Mouse (Mus musculus): ENCODE measurements around the gene Fbrs. TPM values are rescaled to one million over a fixed set of nuclear protein-coding genes. Genes with fewer than 3 reads are reported as not detected.
"Not testable (repeated sequence)": the region's sequence is repeated elsewhere in the genome, so short reads cannot be mapped to it uniquely, and the experiment has no call there.

The Fbrs gene
- total and polyA plus RNA-seq, 2 experiments from 2014 or later = 10.6 to 31.9 TPM

GRCm38 (mm10) chr7:127489982-127490381 lies 11.0 kb downstream of the Fbrs start:
- Histone ChIP-seq H3K27me3 (ENCODE audit: insufficient read depth, low read length) (no peaks in the 10 kb centered on the region), H3K27ac (ENCODE audit: low read depth, low read length) (no peak overlapping the region), H3K4me2 (ENCODE audit: low read depth) (no peak overlapping the region), H3K9me3 (ENCODE audit: low read length) (no peaks in the 10 kb centered on the region), H3K9ac (no peak overlapping the region), H3K36me3 (ENCODE audit: insufficient read depth) (peaks cover 66% of the 10 kb centered on the region), H3K4me3 (ENCODE audit: low read depth, low read length) (no peak overlapping the region), H3K4me1 (ENCODE audit: insufficient read depth) (no peaks in the 10 kb centered on the region)
- ATAC-seq = no peak
- 96% methylated on average over 7 of the region's 7 CpGs for WGBS
- TF ChIP-seq CTCF (IDR thresholded peaks at IDR 0.05; ENCODE audit: low read depth) = no peak
- no peak for DNase-seq

GRCm38 (mm10) chr7:127491846-127492245 lies 12.8 kb downstream of the Fbrs start:
- Histone ChIP-seq H3K36me3 (ENCODE audit: insufficient read depth) (peaks cover 49% of the 10 kb centered on the region), H3K4me2 (ENCODE audit: low read depth) (no peak overlapping the region), H3K27ac (ENCODE audit: low read depth, low read length) (no peak overlapping the region), H3K9ac (no peak overlapping the region), H3K4me3 (ENCODE audit: low read depth, low read length) (no peak overlapping the region), H3K9me3 (ENCODE audit: low read length) (no peaks in the 10 kb centered on the region), H3K4me1 (ENCODE audit: insufficient read depth) (no peaks in the 10 kb centered on the region), H3K27me3 (ENCODE audit: insufficient read depth, low read length) (no peaks in the 10 kb centered on the region)
- no peak for TF ChIP-seq CTCF (IDR thresholded peaks at IDR 0.05; ENCODE audit: low read depth)
- ATAC-seq (no peak), DNase-seq (no peak)
- WGBS = 89% methylated on average over 3 of the region's 3 CpGs

GRCm38 (mm10) chr7:127494648-127495047 lies 15.6 kb downstream of the Fbrs start:
- Histone ChIP-seq H3K27ac (ENCODE audit: low read depth, low read length) (no peak overlapping the region), H3K36me3 (ENCODE audit: insufficient read depth) (peaks cover 24% of the 10 kb centered on the region), H3K27me3 (ENCODE audit: insufficient read depth, low read length) (no peaks in the 10 kb centered on the region), H3K9ac (no peak overlapping the region), H3K9me3 (ENCODE audit: low read length) (no peaks in the 10 kb centered on the region), H3K4me2 (ENCODE audit: low read depth) (no peak overlapping the region), H3K4me1 (ENCODE audit: insufficient read depth) (no peaks in the 10 kb centered on the region), H3K4me3 (ENCODE audit: low read depth, low read length) (no peak overlapping the region)
- ATAC-seq = no peak
- TF ChIP-seq CTCF (IDR thresholded peaks at IDR 0.05; ENCODE audit: low read depth) = no peak
- no peak for DNase-seq

GRCm38 (mm10) chr7:127497382-127497781 lies 18.4 kb downstream of the Fbrs start:
- WGBS = 86% methylated on average over 2 of the region's 2 CpGs
- no peak overlapping the region for H3K9ac ChIP-seq
- H3K36me3 ChIP-seq (ENCODE audit: insufficient read depth) = no peaks in the 10 kb centered on the region; the same call in 1 of the 2 replicates
- no peaks in the 10 kb centered on the region for H3K27me3 ChIP-seq (ENCODE audit: insufficient read depth, low read length)
- no peaks in the 10 kb centered on the region for H3K4me1 ChIP-seq (ENCODE audit: insufficient read depth)
- no peaks in the 10 kb centered on the region for H3K9me3 ChIP-seq (ENCODE audit: low read length)
- ATAC-seq (no peak), DNase-seq (no peak)
- no peak overlapping the region for H3K27ac ChIP-seq (ENCODE audit: low read depth, low read length)
- no peak overlapping the region for H3K4me3 ChIP-seq (ENCODE audit: low read depth, low read length)
- H3K4me2 ChIP-seq (ENCODE audit: low read depth) = no peak overlapping the region
- no peak for TF ChIP-seq CTCF (IDR thresholded peaks at IDR 0.05; ENCODE audit: low read depth)

GRCm38 (mm10) chr7:127498407-127498806 lies 19.4 kb downstream of the Fbrs start:
- 33% methylated on average over 3 of the region's 3 CpGs for WGBS
- peak; percentile 54 for DNase-seq
- ATAC-seq = no peak

GRCm38 (mm10) chr7:127508291-127508690 lies 29.3 kb downstream of the Fbrs start:
- Histone ChIP-seq H3K4me1 (ENCODE audit: insufficient read depth) (peaks cover 4% of the 10 kb centered on the region; the same call in 1 of the 2 replicates), H3K9me3 (ENCODE audit: low read length) (no peaks in the 10 kb centered on the region), H3K27me3 (ENCODE audit: insufficient read depth, low read length) (no peaks in the 10 kb centered on the region), H3K27ac (ENCODE audit: low read depth, low read length) (no peak overlapping the region), H3K4me2 (ENCODE audit: low read depth) (no peak overlapping the region), H3K9ac (no peak overlapping the region), H3K4me3 (ENCODE audit: low read depth, low read length) (no peak overlapping the region), H3K36me3 (ENCODE audit: insufficient read depth) (no peaks in the 10 kb centered on the region)
- no peak for TF ChIP-seq CTCF (IDR thresholded peaks at IDR 0.05; ENCODE audit: low read depth)
- no peak for ATAC-seq
- no peak for DNase-seq
- 99% methylated on average over 3 of the region's 3 CpGs for WGBS

More at GRCm38 (mm10) chr7:127498407-127498806, 19.4 kb downstream of the Fbrs start:
- H3K4me1 ChIP-seq (ENCODE audit: insufficient read depth) = no peaks in the 10 kb centered on the region
- H3K36me3 ChIP-seq (ENCODE audit: insufficient read depth) = no peaks in the 10 kb centered on the region
- H3K27ac ChIP-seq (ENCODE audit: low read depth, low read length) = no peak overlapping the region
- no peaks in the 10 kb centered on the region for H3K9me3 ChIP-seq (ENCODE audit: low read length)
- TF ChIP-seq CTCF (IDR thresholded peaks at IDR 0.05; ENCODE audit: low read depth) = peak; percentile 65
- no peak overlapping the region for H3K9ac ChIP-seq
- no peak overlapping the region for H3K4me3 ChIP-seq (ENCODE audit: low read depth, low read length)
- no peak overlapping the region for H3K4me2 ChIP-seq (ENCODE audit: low read depth)
- H3K27me3 ChIP-seq (ENCODE audit: insufficient read depth, low read length) = no peaks in the 10 kb centered on the region

GRCm38 (mm10) chr7:127509830-127510229 lies 30.8 kb downstream of the Fbrs start:
- not testable (repeated sequence) for H3K27me3 ChIP-seq (ENCODE audit: insufficient read depth, low read length); H3K27ac ChIP-seq (ENCODE audit: low read depth, low read length); H3K4me3 ChIP-seq (ENCODE audit: low read depth, low read length); DNase-seq; H3K9me3 ChIP-seq (ENCODE audit: low read length); ATAC-seq; H3K4me1 ChIP-seq (ENCODE audit: insufficient read depth); H3K4me2 ChIP-seq (ENCODE audit: low read depth); H3K9ac ChIP-seq; H3K36me3 ChIP-seq (ENCODE audit: insufficient read depth)
- WGBS = 98% methylated on average over 3 of the region's 4 CpGs

Data from forebrain, postnatal 0 days (tissue).